In genomic region chr7:80396427-80396826, GRCm38 (mm10) we compare ENCODE assay signal across 7 mouse cellular contexts. TPM values are rescaled to one million over a fixed set of nuclear protein-coding genes. Genes with fewer than 3 reads are reported as not detected.
DNase-seq lines count a peak whose midpoint lies in the region; ATAC-seq and TF ChIP-seq lines count a peak whose summit lies in the region.
"Not testable (repeated sequence)": the region's sequence is repeated elsewhere in the genome, so short reads cannot be mapped to it uniquely, and the experiment has no call there.

No protein-coding gene starts in this region.

- TF ChIP-seq EP300 in CH12.LX (IDR thresholded peaks at IDR 0.05; ENCODE audit: low read length), result not testable (repeated sequence)

- in situ Hi-C loops in CH12.LX (cut with MboI; ENCODE audit: low pct_ligation_motif_present, low pct_unique_long_range_greater_than_20kb, low sequenced_read_pairs), result loop anchor here (25.0 kb wide), 1 partner anchor 441 kb away; the partner anchor contains the start of gene Iqgap1

- TF ChIP-seq POLR2A in CH12.LX (IDR thresholded peaks at IDR 0.05; ENCODE audit: low read depth, low read length), result not testable (repeated sequence)

- peaks cover 49 to 68% of the 10 kb centered on the region in 2 experiments for H3K36me3 ChIP-seq in CH12.LX (replicated peaks in 1 of 2; ENCODE audit: control insufficient read depth in 1 of 2, insufficient read depth in 1 of 2, low read length in 1 of 2)
- peaks cover 62% of the 10 kb centered on the region for H3K36me3 ChIP-seq in intestine, postnatal 0 days (ENCODE audit: control insufficient read depth, insufficient read depth)
- peaks cover 61% of the 10 kb centered on the region for H3K36me3 ChIP-seq in lung, embryonic 14.5 days (ENCODE audit: insufficient read depth)
- peaks cover 47% of the 10 kb centered on the region for H3K36me3 ChIP-seq in midbrain, postnatal 0 days (ENCODE audit: insufficient read depth, low read length)

- not testable (repeated sequence) for H3K4me3 ChIP-seq in CH12.LX (replicated peaks in 1 of 3; ENCODE audit: low read depth in 2 of 3, low read length in 2 of 3, poor library complexity in 1 of 3); gastrocnemius, adult 2 months; intestine, postnatal 0 days (ENCODE audit: low read depth, low read length); left cerebral cortex, adult 2 months; lung, embryonic 14.5 days (ENCODE audit: low read depth, low read length); midbrain, postnatal 0 days (ENCODE audit: low read depth, low read length)

- TF ChIP-seq CTCF in CH12.LX (conservative IDR thresholded peaks at IDR 0.05 in 1 of 2, IDR thresholded peaks at IDR 0.05 in 1 of 2; ENCODE audit: low read depth in 2 of 2, low read length in 2 of 2), result peak in 1 of 2 experiments; percentile 53; a peak in 2 of 4 replicates
- peak; percentile 43 for TF ChIP-seq CTCF in gastrocnemius, adult 2 months (IDR thresholded peaks at IDR 0.05)
- TF ChIP-seq CTCF in intestine, postnatal 0 days (IDR thresholded peaks at IDR 0.05; ENCODE audit: low read depth), result peak; percentile 56
- TF ChIP-seq CTCF in left cerebral cortex, adult 2 months (IDR thresholded peaks at IDR 0.05), result peak; percentile 37
- TF ChIP-seq CTCF in lung, embryonic 14.5 days (IDR thresholded peaks at IDR 0.05; ENCODE audit: low read depth), result peak; percentile 40
- peak; percentile 49 for TF ChIP-seq CTCF in midbrain, postnatal 0 days (IDR thresholded peaks at IDR 0.05)

- H3K4me2 ChIP-seq in CH12.LX (ENCODE audit: insufficient read depth, low read depth, poor library complexity, severe bottlenecking); intestine, postnatal 0 days (replicated peaks; ENCODE audit: low read depth); lung, embryonic 14.5 days; midbrain, postnatal 0 days (ENCODE audit: low read depth, low read length, poor library complexity, severe bottlenecking): not testable (repeated sequence)

- peaks cover 12 to 33% of the 10 kb centered on the region in 2 experiments for H3K4me1 ChIP-seq in CH12.LX (ENCODE audit: control insufficient read depth in 1 of 2, insufficient read depth in 2 of 2)
- not testable (repeated sequence) for H3K4me1 ChIP-seq in intestine, postnatal 0 days (replicated peaks; ENCODE audit: control insufficient read depth, insufficient read depth, low read length)
- H3K4me1 ChIP-seq in lung, embryonic 14.5 days (ENCODE audit: insufficient read depth), result peaks cover 17% of the 10 kb centered on the region
- peaks cover 14% of the 10 kb centered on the region for H3K4me1 ChIP-seq in midbrain, postnatal 0 days (ENCODE audit: insufficient read depth, low read length)

- peak; percentile 21 for TF ChIP-seq RAD21 in CH12.LX (IDR thresholded peaks at IDR 0.05; ENCODE audit: low read depth, low read length)

- H3K9me3 ChIP-seq in CH12.LX (replicated peaks; ENCODE audit: low read length); intestine, postnatal 0 days (ENCODE audit: control insufficient read depth); lung, embryonic 14.5 days (ENCODE audit: low read depth, low read length); midbrain, postnatal 0 days (ENCODE audit: low read length): not testable (repeated sequence)

- intact Hi-C loops in gastrocnemius, adult 2 months (cut with DNase I), result not testable (repeated sequence)
- intact Hi-C loops in left cerebral cortex, adult 2 months (cut with DNase I), result loop anchor here (5.0 kb wide), 1 partner anchor 141 kb away; the partner anchor contains the start of gene Blm

- H3K9ac ChIP-seq in CH12.LX (ENCODE audit: insufficient read depth, low read depth); intestine, postnatal 0 days (ENCODE audit: low read depth, low read length); lung, embryonic 14.5 days; midbrain, postnatal 0 days (replicated peaks; ENCODE audit: low read length, poor library complexity, severe bottlenecking): not testable (repeated sequence)

- peaks cover 21% of the 10 kb centered on the region for H3K79me2 ChIP-seq in CH12.LX (replicated peaks; ENCODE audit: control insufficient read depth, extremely low read depth, insufficient read depth, poor library complexity, severe bottlenecking)

- not testable (repeated sequence) for H3K27ac ChIP-seq in CH12.LX (ENCODE audit: insufficient read depth, low read depth); gastrocnemius, adult 2 months; intestine, postnatal 0 days (ENCODE audit: low read depth, low read length); left cerebral cortex, adult 2 months; lung, embryonic 14.5 days (ENCODE audit: low read depth); midbrain, postnatal 0 days (ENCODE audit: low read depth, low read length)

- not testable (repeated sequence) for H3K27me3 ChIP-seq in CH12.LX (replicated peaks); intestine, postnatal 0 days (replicated peaks; ENCODE audit: control insufficient read depth, insufficient read depth, low read length); lung, embryonic 14.5 days (ENCODE audit: insufficient read depth, low read length); midbrain, postnatal 0 days (ENCODE audit: insufficient read depth, low read length)

- dilution Hi-C loops in CH12.LX (cut with MboI; ENCODE audit: extremely low pct_ligation_motif_present, extremely low pct_unique_long_range_greater_than_20kb, low sequenced_read_pairs), result loop anchor here (25.0 kb wide), 1 partner anchor 166 kb away; no protein-coding TSS in a partner anchor

- 82% methylated on average over 4 of the region's 4 CpGs for WGBS in intestine, postnatal 0 days
- WGBS in lung, embryonic 14.5 days, result 85% methylated on average over 4 of the region's 4 CpGs
- WGBS in midbrain, postnatal 0 days, result 90% methylated on average over 4 of the region's 4 CpGs

- DNase-seq in CH12.LX (ENCODE audit: extremely low read depth); gastrocnemius, adult 2 months; left cerebral cortex, adult 2 months (ENCODE audit: extremely low spot score in 1 of 2, low spot score in 2 of 2); lung, embryonic 14.5 days; midbrain, postnatal 0 days (ENCODE audit: low spot score): not testable (repeated sequence)
- DNase-seq in NIH3T3 (ENCODE audit: low read depth), result peak; percentile 53

- ATAC-seq in intestine, postnatal 0 days; lung, embryonic 14.5 days (ENCODE audit: insufficient read depth); midbrain, postnatal 0 days (ENCODE audit: low FRiP score): not testable (repeated sequence)

RNA-seq across cellular contexts. Expression of gene Fes, which starts 8.7 kb away (rescaled TPM):
- total RNA-seq in CH12.LX (2012; rRNA removed) (7.1 and 9.8 TPM in 2 replicates), CH12.LX (2014; rRNA removed) (4.3 and 6.5 TPM in 2 replicates)
- 11.7 and 16.2 TPM in 2 replicates for polyA plus RNA-seq in CH12.LX (2012; ENCODE audit: insufficient read length, low read depth)
- 1 to 10 TPM; 2.6 to 3.9 TPM for total RNA-seq in gastrocnemius, adult 2 months (2021)
- 6.2 and 6.7 TPM in 2 replicates for polyA plus RNA-seq in intestine, postnatal 0 days (2015; fragmentation: Nextera tagmentation; extraction: Ambion mirVana)
- 1 to 10 TPM; 5.3 to 6.8 TPM for total RNA-seq in left cerebral cortex, adult 2 months (2021)
- 10.1 and 12.0 TPM in 2 replicates for polyA plus RNA-seq in lung, embryonic 14.5 days (2014; fragmentation: Nextera tagmentation; extraction: Ambion mirVana)
- 4.3 and 7.9 TPM in 2 replicates for total RNA-seq in midbrain, postnatal 0 days (2014; rRNA removed)
- polyA plus RNA-seq in midbrain, postnatal 0 days (2015; fragmentation: Nextera tagmentation; extraction: Ambion mirVana), result 3.1 and 3.7 TPM in 2 replicates

RNA-seq across cellular contexts. Expression of gene Furin, which starts 8.8 kb away (rescaled TPM):
- total RNA-seq in CH12.LX (2012; rRNA removed), result 11.1 and 13.5 TPM in 2 replicates
- 1.1 and 1.5 TPM in 2 replicates for total RNA-seq in CH12.LX (2014; rRNA removed)
- polyA plus RNA-seq in CH12.LX (2012; ENCODE audit: insufficient read length, low read depth), result 17.0 and 20.9 TPM in 2 replicates
- total RNA-seq in gastrocnemius, adult 2 months (2021), result 10 to 100 TPM; 48.5 to 49.0 TPM
- 25.5 and 26.4 TPM in 2 replicates for polyA plus RNA-seq in intestine, postnatal 0 days (2015; fragmentation: Nextera tagmentation; extraction: Ambion mirVana)
- total RNA-seq in left cerebral cortex, adult 2 months (2021), result 10 to 100 TPM; 38.0 to 40.7 TPM
- 18.0 and 19.4 TPM in 2 replicates for polyA plus RNA-seq in lung, embryonic 14.5 days (2014; fragmentation: Nextera tagmentation; extraction: Ambion mirVana)
- total RNA-seq in midbrain, postnatal 0 days (2014; rRNA removed), result 16.6 TPM in 2 replicates
- polyA plus RNA-seq in midbrain, postnatal 0 days (2015; fragmentation: Nextera tagmentation; extraction: Ambion mirVana), result 5.0 and 6.0 TPM in 2 replicates

RNA-seq across cellular contexts. Expression of gene Man2a2, which starts 25.3 kb away (rescaled TPM):
- total RNA-seq in CH12.LX (2012; rRNA removed) (46.3 and 48.3 TPM in 2 replicates), CH12.LX (2014; rRNA removed) (12.5 and 14.3 TPM in 2 replicates)
- polyA plus RNA-seq in CH12.LX (2012; ENCODE audit: insufficient read length, low read depth), result 33.6 and 44.3 TPM in 2 replicates
- 100 to 1,000 TPM; 111 to 161 TPM for total RNA-seq in gastrocnemius, adult 2 months (2021)
- polyA plus RNA-seq in intestine, postnatal 0 days (2015; fragmentation: Nextera tagmentation; extraction: Ambion mirVana), result 4.8 and 5.3 TPM in 2 replicates
- 100 to 1,000 TPM; 152 to 157 TPM for total RNA-seq in left cerebral cortex, adult 2 months (2021)
- polyA plus RNA-seq in lung, embryonic 14.5 days (2014; fragmentation: Nextera tagmentation; extraction: Ambion mirVana), result 20.1 and 23.9 TPM in 2 replicates
- total RNA-seq in midbrain, postnatal 0 days (2014; rRNA removed), result 59.1 and 70.2 TPM in 2 replicates
- 13.7 and 16.6 TPM in 2 replicates for polyA plus RNA-seq in midbrain, postnatal 0 days (2015; fragmentation: Nextera tagmentation; extraction: Ambion mirVana)

RNA-seq across cellular contexts. Expression of gene Hddc3, which starts 53.5 kb away (rescaled TPM):
- 9.6 and 12.6 TPM in 2 replicates for total RNA-seq in CH12.LX (2012; rRNA removed)
- total RNA-seq in CH12.LX (2014; rRNA removed), result 3.1 and 5.5 TPM in 2 replicates
- 2.6 and 4.6 TPM in 2 replicates for polyA plus RNA-seq in CH12.LX (2012; ENCODE audit: insufficient read length, low read depth)
- total RNA-seq in gastrocnemius, adult 2 months (2021), result 10 to 100 TPM; 23.6 to 26.1 TPM
- polyA plus RNA-seq in intestine, postnatal 0 days (2015; fragmentation: Nextera tagmentation; extraction: Ambion mirVana), result 8.3 and 8.8 TPM in 2 replicates
- 10 to 100 TPM; 46.4 to 56.4 TPM for total RNA-seq in left cerebral cortex, adult 2 months (2021)
- polyA plus RNA-seq in lung, embryonic 14.5 days (2014; fragmentation: Nextera tagmentation; extraction: Ambion mirVana), result 17.2 and 17.9 TPM in 2 replicates
- 35.9 and 36.7 TPM in 2 replicates for total RNA-seq in midbrain, postnatal 0 days (2014; rRNA removed)
- 15.1 and 16.8 TPM in 2 replicates for polyA plus RNA-seq in midbrain, postnatal 0 days (2015; fragmentation: Nextera tagmentation; extraction: Ambion mirVana)

RNA-seq across cellular contexts. Expression of gene Unc45a, which starts 55.6 kb away (rescaled TPM):
- total RNA-seq in CH12.LX (2012; rRNA removed) (21.8 and 22.6 TPM in 2 replicates), CH12.LX (2014; rRNA removed) (7.9 and 13.8 TPM in 2 replicates)
- polyA plus RNA-seq in CH12.LX (2012; ENCODE audit: insufficient read length, low read depth), result 16.8 and 22.2 TPM in 2 replicates
- total RNA-seq in gastrocnemius, adult 2 months (2021), result 10 to 100 TPM; 12.3 to 12.7 TPM
- polyA plus RNA-seq in intestine, postnatal 0 days (2015; fragmentation: Nextera tagmentation; extraction: Ambion mirVana), result 19.7 and 20.0 TPM in 2 replicates
- total RNA-seq in left cerebral cortex, adult 2 months (2021), result 10 to 100 TPM; 37.7 to 43.7 TPM
- 34.3 and 35.3 TPM in 2 replicates for polyA plus RNA-seq in lung, embryonic 14.5 days (2014; fragmentation: Nextera tagmentation; extraction: Ambion mirVana)
- total RNA-seq in midbrain, postnatal 0 days (2014; rRNA removed), result 51.0 and 63.3 TPM in 2 replicates
- polyA plus RNA-seq in midbrain, postnatal 0 days (2015; fragmentation: Nextera tagmentation; extraction: Ambion mirVana), result 54.6 and 55.9 TPM in 2 replicates
